Mouse (Mus musculus) cerebellum, adult 9-11 months (tissue): ENCODE results near the gene Serpinb9b.
A peak's percentile ranks its signal among the peaks of the same experiment; 100 is the strongest.

Experiments used
- DNase-seq: peaks from one replicate; pipeline ENCODE4 v3.0.0; 2022

Gene Serpinb9b

GRCm38 (mm10) chr13:33048187-33048586 lies 21.0 kb downstream of the Serpinb9b start:
- no peak for DNase-seq

- no peak for DNase-seq
These were observed 24.5 kb downstream of the Serpinb9b start for GRCm38 (mm10) chr13:33051697-33052096.

GRCm38 (mm10) chr13:33063048-33063447 lies 35.8 kb downstream of the Serpinb9b start:
- DNase-seq: no peak

- DNase-seq: no peak
These were observed 40.3 kb downstream of the Serpinb9b start for GRCm38 (mm10) chr13:33067387-33067977.

- no peak for DNase-seq
These were observed 40.9 kb downstream of the Serpinb9b start for GRCm38 (mm10) chr13:33068164-33068563.

GRCm38 (mm10) chr13:33071776-33072175 lies 44.6 kb downstream of the Serpinb9b start:
- no peak for DNase-seq

GRCm38 (mm10) chr13:33074029-33074428 lies 46.8 kb downstream of the Serpinb9b start:
- no peak for DNase-seq

GRCm38 (mm10) chr13:33076247-33076646 lies 49.0 kb downstream of the Serpinb9b start:
- no peak for DNase-seq

- no peak for DNase-seq
These were observed 49.9 kb downstream of the Serpinb9b start for GRCm38 (mm10) chr13:33077026-33077685.

- no peak for DNase-seq
These were observed 51.0 kb downstream of the Serpinb9b start, which contains the start of gene Serpinb1b for GRCm38 (mm10) chr13:33078056-33078705. Serpinb1b (plus strand) TSS chr13:33078575.

- no peak for DNase-seq
These were observed 52.2 kb downstream of the Serpinb9b start for GRCm38 (mm10) chr13:33079391-33079790.

- DNase-seq: peak; percentile 53
These were observed 53.1 kb downstream of the Serpinb9b start for GRCm38 (mm10) chr13:33080356-33080755.

GRCm38 (mm10) chr13:33083834-33084233 lies 56.6 kb downstream of the Serpinb9b start:
- no peak for DNase-seq

GRCm38 (mm10) chr13:33084975-33085694 lies 57.9 kb downstream of the Serpinb9b start:
- DNase-seq: peak; percentile 62

- DNase-seq: peak; percentile 81
These were observed 58.6 kb downstream of the Serpinb9b start for GRCm38 (mm10) chr13:33085695-33086432.

- DNase-seq: no peak
These were observed 62.4 kb downstream of the Serpinb9b start for GRCm38 (mm10) chr13:33089566-33089965.

GRCm38 (mm10) chr13:33090546-33090945 lies 63.3 kb downstream of the Serpinb9b start:
- DNase-seq: no peak

- DNase-seq: no peak
These were observed 64.1 kb downstream of the Serpinb9b start for GRCm38 (mm10) chr13:33091306-33091705.
